Mouse (Mus musculus) splenic B cell, adult 2 months (primary cell): Measurements from ENCODE around the gene Foxn1.

ENCODE experiments used
- DNase-seq: peaks from one replicate; pipeline ENCODE4 v3.0.0-alpha.2; 2011; ENCODE audit warnings: low read depth, low spot score
- H3K27me3 ChIP-seq: 2 replicates; pipeline ENCODE4 v1.6.1; 2012; ENCODE audit warnings: mild to moderate bottlenecking, low read length, moderate library complexity, mixed read lengths; ENCODE audit not compliant: control insufficient read depth, poor library complexity, insufficient read depth, severe bottlenecking
- H3K36me3 ChIP-seq: 2 replicates; pipeline ENCODE4 v1.6.1; 2012; ENCODE audit warnings: mild to moderate bottlenecking, low read length, moderate library complexity, mixed read lengths; ENCODE audit not compliant: control insufficient read depth, poor library complexity, insufficient read depth, severe bottlenecking

The Foxn1 gene

DNA sequence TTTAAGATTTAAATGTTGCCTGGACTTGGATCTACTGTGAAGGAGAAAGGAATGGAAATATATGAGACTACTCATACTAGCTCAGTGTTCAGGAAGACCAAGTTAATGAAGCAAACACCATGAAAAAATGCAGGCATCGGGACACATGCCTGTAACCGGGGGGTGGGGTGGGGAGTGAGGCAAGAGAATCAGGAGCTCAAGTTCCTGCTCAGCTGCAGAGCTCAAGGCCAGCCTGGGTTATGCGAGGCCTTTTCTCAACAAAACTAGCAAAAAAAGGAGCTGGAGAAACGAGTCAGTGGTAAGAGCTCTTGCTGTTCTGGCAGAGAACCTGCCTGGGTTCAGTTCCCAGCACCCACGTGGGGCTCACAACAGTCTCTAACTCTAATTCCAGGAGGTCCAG is 52.4 kb downstream of the Foxn1 start:
- Histone ChIP-seq H3K36me3 (peaks cover 20% of the 10 kb centered on the region), H3K27me3 (no peaks in the 10 kb centered on the region)
- DNase-seq: no peak

- no peaks in the 10 kb centered on the region for H3K27me3 ChIP-seq
- peaks cover 11% of the 10 kb centered on the region for H3K36me3 ChIP-seq
- no peak for DNase-seq
Observed at GRCm38 (mm10) chr11:78332676-78333075, 53.7 kb downstream of the Foxn1 start.

GRCm38 (mm10) chr11:78328512-78329056 is 57.8 kb downstream of the Foxn1 start:
- peaks cover 3% of the 10 kb centered on the region for H3K36me3 ChIP-seq
- no peaks in the 10 kb centered on the region for H3K27me3 ChIP-seq
- DNase-seq: no peak

DNA sequence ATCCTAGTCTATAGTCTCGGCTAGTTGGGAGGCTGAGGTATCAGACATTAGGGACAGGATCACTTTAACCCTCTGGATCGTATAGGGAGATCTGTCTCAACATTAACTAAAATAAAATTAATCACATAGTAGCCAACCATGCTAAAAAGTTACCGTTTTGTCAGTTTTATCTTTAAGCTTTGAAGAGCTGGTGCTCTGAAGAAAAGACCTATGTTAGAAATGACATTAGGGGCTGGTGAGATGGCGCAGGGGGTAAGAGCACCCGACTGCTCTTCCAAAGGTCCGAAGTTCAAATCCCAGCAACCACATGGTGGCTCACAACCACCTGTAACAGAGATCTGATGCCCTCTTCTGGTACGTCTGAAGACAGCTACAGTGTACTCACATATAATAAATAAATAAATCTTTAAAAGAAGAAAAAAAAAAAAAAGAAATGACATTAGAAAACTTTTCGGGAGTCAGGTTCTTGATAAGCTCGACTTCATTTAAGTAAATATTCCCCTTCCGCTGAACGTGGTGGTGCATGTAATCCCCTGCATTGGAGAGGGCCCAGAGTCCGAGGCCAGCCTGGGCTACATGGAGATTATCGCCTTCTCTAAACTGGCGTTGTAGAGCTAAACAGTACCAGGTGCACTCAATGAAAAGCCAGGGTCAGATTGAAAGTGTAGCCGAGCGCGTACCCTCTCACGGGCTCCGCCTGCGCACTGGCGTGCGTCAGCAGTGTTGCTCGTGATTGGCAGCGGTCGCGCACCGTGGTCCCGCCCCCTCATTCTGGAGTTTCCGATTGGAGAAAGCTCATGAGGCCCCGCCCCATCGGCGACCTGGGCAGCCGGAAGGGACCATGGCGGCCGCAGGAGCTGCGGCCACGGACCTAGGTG is 58.5 kb downstream of the Foxn1 start, which contains the start of gene Pigs:
Pigs (plus strand) TSS at position 782 of the 878 bp plus-strand sequence.
- no peaks in the 10 kb centered on the region for H3K27me3 ChIP-seq
- 0 out of 2 replicates have a peak, but pooled peaks cover 1% of the 10 kb centered on the region for H3K36me3 ChIP-seq
- DNase-seq: peak; percentile 96

GRCm38 (mm10) chr11:78327215-78327614 is 59.1 kb downstream of the Foxn1 start:
- H3K36me3 ChIP-seq: 0 out of 2 replicates have a peak, but pooled peaks cover 1% of the 10 kb centered on the region
- DNase-seq: no peak
- H3K27me3 ChIP-seq: no peaks in the 10 kb centered on the region

DNA sequence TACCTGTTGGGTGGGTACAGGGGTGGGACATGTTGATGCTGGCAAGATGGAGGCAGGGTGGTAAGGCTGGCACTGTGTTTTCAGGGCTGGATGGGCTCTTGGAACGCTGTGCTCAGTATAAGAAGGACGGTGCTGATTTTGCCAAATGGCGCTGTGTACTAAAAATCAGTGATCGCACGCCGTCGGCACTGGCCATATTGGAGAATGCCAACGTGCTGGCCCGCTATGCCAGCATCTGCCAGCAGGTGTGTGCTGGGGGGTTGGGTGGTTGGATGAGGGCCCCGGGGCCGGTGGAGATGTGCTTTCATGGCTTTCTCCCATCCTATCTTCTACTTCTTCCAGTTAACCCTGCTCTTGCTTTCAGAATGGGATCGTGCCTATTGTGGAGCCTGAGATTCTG is 61.4 kb downstream of the Foxn1 start:
- H3K36me3 ChIP-seq: no peaks in the 10 kb centered on the region
- no peaks in the 10 kb centered on the region; the same call in 1 of the 2 replicates for H3K27me3 ChIP-seq
- no peak for DNase-seq

DNA sequence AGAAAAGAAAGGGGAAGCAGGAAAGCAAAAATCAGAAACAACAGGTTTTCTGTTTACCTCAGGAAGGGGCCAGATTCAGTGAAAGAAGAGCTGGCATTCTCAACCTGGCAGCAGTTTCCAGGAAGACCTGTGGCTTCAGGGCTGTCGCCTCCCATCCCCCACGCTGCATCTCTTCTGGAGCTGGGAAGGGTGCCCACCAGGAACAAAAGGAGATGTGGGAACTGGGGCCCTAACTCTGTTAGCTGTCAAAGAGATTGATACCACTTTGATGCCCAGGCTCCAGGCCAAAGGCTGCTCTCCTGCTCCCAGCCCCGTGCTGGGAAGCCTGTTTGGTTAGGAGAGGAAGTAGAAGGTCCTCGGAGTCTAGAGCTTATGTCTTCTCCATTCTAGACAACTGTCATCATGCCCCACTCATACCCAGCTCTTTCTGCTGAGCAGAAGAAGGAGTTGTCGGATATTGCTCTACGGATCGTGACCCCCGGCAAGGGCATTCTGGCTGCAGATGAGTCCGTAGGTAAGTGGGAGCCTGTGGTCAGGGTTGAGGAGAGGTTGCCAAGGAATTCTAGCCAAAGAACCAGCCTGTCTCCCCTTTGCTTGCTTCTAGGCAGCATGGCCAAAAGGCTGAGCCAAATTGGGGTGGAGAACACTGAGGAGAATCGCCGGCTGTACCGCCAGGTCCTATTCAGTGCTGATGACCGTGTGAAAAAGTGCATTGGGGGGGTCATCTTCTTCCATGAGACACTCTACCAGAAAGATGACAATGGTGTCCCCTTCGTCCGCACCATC is 62.2 kb downstream of the Foxn1 start:
- Histone ChIP-seq H3K36me3 (no peaks in the 10 kb centered on the region), H3K27me3 (no peaks in the 10 kb centered on the region; the same call in 1 of the 2 replicates)
- no peak for DNase-seq

DNA sequence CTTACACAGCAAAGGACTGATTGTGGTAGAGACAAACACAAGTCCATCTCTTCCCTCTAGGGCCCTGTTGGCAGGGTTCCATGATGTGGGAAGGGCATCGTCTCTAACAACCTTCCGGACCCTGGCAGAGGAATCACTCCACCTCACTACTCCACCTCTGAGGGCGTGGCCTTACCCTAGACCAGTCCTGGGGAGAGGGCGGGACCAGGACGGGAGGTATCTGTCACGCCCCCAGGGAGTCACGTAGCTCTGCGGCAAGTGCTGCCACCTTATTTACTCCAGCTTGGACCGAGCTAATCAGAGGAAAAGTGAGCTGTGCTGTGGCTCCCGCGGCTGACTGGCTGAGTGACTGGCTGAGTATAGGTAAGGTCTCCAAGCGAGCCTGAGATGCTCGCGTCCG is 63.5 kb downstream of the Foxn1 start, which contains the start of gene Aldoc:
Aldoc (plus strand) TSS at position 109 of the 400 bp plus-strand sequence.
- no peaks in the 10 kb centered on the region; the same call in 1 of the 2 replicates for H3K27me3 ChIP-seq
- no peaks in the 10 kb centered on the region for H3K36me3 ChIP-seq
- peak; percentile 90 for DNase-seq

DNA sequence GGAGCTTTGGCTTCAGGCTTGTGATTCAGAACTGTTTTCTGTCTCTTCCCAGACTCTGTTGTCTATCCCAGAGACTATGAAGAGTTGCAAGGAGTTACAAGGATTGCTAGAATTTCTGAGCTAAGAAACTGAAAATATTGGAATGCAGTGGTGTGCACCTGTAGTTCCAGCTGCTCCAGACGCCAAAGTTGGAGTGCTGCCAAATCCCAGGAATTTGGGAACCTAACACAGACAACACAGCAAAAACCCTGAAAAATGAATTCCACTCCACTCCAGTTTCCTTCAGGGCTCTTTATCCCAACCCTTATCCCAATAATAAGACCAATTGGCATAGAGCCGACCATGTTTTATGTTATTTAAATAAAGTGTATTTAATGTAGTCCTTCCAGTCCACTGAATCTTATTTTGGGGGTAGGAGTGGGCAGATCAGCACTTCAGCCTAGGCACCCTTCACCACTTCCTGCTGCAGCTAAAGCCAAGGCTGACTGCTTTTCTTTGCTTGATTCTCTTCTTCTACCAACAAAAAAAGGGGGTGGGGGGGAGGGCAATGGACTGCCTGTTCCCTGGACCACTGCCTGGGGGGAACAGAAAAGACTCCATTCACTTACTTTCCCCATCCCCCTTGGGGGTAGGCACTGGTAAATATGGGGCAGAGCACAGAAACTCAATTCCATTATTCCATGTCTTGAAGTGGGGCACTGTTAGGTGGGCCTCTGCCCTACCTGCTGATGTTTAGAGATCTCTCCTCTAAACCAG is 64.1 kb downstream of the Foxn1 start:
- no peak for DNase-seq
- Histone ChIP-seq H3K36me3 (no peaks in the 10 kb centered on the region), H3K27me3 (no peaks in the 10 kb centered on the region; the same call in 1 of the 2 replicates)

- DNase-seq: no peak
- Histone ChIP-seq H3K27me3 (no peaks in the 10 kb centered on the region; the same call in 1 of the 2 replicates), H3K36me3 (no peaks in the 10 kb centered on the region)
Observed at GRCm38 (mm10) chr11:78318411-78318810, 67.9 kb downstream of the Foxn1 start.

GRCm38 (mm10) chr11:78313662-78314061 is 72.7 kb downstream of the Foxn1 start:
- no peak for DNase-seq
- H3K36me3 ChIP-seq: no peaks in the 10 kb centered on the region
- H3K27me3 ChIP-seq: no peaks in the 10 kb centered on the region

DNA sequence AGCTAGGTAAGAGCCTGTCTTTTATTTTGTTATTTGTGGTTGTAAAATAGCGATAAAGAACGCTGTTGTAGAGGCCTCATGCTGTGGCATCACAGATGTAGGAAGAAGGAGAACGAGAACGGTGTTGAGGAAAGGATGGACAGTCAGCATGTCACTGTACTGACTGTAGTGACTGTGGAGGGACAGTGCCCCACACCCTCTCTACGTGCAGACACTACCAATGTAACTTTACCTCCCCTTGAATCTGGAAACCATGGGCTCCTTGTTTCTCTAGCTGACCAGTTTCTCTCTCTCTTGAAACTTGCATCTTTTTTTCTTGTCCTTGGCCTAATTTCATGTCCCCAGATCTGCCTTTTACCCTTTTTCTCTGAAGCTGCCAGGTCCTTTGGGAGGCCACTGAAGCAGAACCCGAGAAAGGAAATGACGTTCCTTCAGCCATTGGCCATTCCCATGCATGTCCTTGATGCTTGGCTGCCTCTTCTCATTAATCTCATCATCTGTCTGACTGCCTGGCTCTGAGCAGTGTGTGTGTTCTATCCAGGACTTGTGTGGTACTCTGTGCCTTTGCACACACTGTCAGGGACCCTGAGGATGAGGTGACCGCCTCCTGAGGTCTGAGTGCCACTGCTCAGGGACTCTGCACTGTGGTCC is 75.4 kb downstream of the Foxn1 start:
- Histone ChIP-seq H3K36me3 (no peaks in the 10 kb centered on the region), H3K27me3 (no peaks in the 10 kb centered on the region)
- peak; percentile 46 for DNase-seq
